Comparison of ENCODE assay signal across 9 mouse cellular contexts in genomic region chr9:63135356-63135755, GRCm38 (mm10). TPM values are rescaled to one million over a fixed set of nuclear protein-coding genes. Genes with fewer than 3 reads are reported as not detected.
DNase-seq lines count a peak whose midpoint lies in the region; ATAC-seq and TF ChIP-seq lines count a peak whose summit lies in the region.
"Had no signal": no experiment of that assay in that cellular context is flagged by ENCODE, and none has a peak within 500 bp of the region (broad histone marks: within the 10 kb centered on the region; RNA-seq: fewer than 3 reads in every experiment).

No protein-coding gene starts in this region.

- DNase-seq in heart, adult 2 months: no peak
- no peak for DNase-seq in heart, adult 9 months (ENCODE audit: low spot score in 2 of 2)
- peak; percentile 50 to 52 for DNase-seq in B cell, adult 2 months
- DNase-seq in liver, postnatal 0 days: no peak
- no peak for DNase-seq in layer of hippocampus, postnatal 10 days (ENCODE audit: low spot score in 2 of 2)
- no peak for DNase-seq in adrenal gland, postnatal 36 days

- H3K27ac ChIP-seq in heart, adult 2 months: no peak overlapping the region
- H3K27ac ChIP-seq in forebrain, embryonic 16.5 days (ENCODE audit: low read length): no peak overlapping the region
- H3K27ac ChIP-seq in liver, postnatal 0 days (ENCODE audit: low read depth): no peak overlapping the region

- intact Hi-C loops in heart, adult 2 months (cut with DNase I): loop anchor here (5.0 to 10.0 kb wide), 3 partner anchors 197 to 851 kb away; partner anchors contain the start of gene Spesp1

- H3K9ac ChIP-seq in heart, adult 2 months (ENCODE audit: low read depth, low read length): no peak overlapping the region
- H3K9ac ChIP-seq in forebrain, embryonic 16.5 days (replicated peaks; ENCODE audit: low read depth, low read length): peak overlapping the region; percentile 20; the same call in 1 of the 2 replicates
- no peak overlapping the region for H3K9ac ChIP-seq in liver, postnatal 0 days (replicated peaks)

- H3K27me3 ChIP-seq in heart, adult 2 months (ENCODE audit: control insufficient read depth, insufficient read depth, low read length): peaks cover 14% of the 10 kb centered on the region
- peaks cover 54% of the 10 kb centered on the region for H3K27me3 ChIP-seq in forebrain, embryonic 16.5 days (replicated peaks; ENCODE audit: control insufficient read depth, insufficient read depth, low read length)
- H3K27me3 ChIP-seq in liver, postnatal 0 days (ENCODE audit: insufficient read depth, low read length): peaks cover 71% of the 10 kb centered on the region

- H3K4me1 ChIP-seq in heart, adult 2 months (ENCODE audit: control insufficient read depth, insufficient read depth, low read length): peaks cover 6% of the 10 kb centered on the region
- H3K4me1 ChIP-seq in forebrain, embryonic 16.5 days (replicated peaks; ENCODE audit: control insufficient read depth, insufficient read depth, low read length): peaks cover 30% of the 10 kb centered on the region
- H3K4me1 ChIP-seq in liver, postnatal 0 days (ENCODE audit: insufficient read depth): peaks cover 18% of the 10 kb centered on the region

- 4% methylated on average over 11 of the region's 11 CpGs for WGBS in heart, adult 2 months
- 2% methylated on average over 11 of the region's 11 CpGs for WGBS in forebrain, embryonic 16.5 days
- 2% methylated on average over 11 of the region's 11 CpGs for WGBS in liver, postnatal 0 days (ENCODE audit: insufficient replicate concordance)

- no peak for ATAC-seq in forebrain, embryonic 16.5 days
- no peak for ATAC-seq in liver, postnatal 0 days
- no peak for ATAC-seq in frontal cortex, adult (ENCODE audit: low TSS enrichment)

- no peaks in the 10 kb centered on the region for H3K36me3 ChIP-seq in heart, adult 2 months (ENCODE audit: control insufficient read depth, insufficient read depth, low read length)
- H3K36me3 ChIP-seq in forebrain, embryonic 16.5 days (ENCODE audit: control insufficient read depth, insufficient read depth): no peaks in the 10 kb centered on the region
- H3K36me3 ChIP-seq in liver, postnatal 0 days (replicated peaks; ENCODE audit: insufficient read depth, low read length): no peaks in the 10 kb centered on the region

- H3K79me2 ChIP-seq in heart, adult 2 months (replicated peaks; ENCODE audit: control insufficient read depth, insufficient read depth, low read length): no peaks in the 10 kb centered on the region

- TF ChIP-seq EP300 in heart, adult 2 months (IDR thresholded peaks at IDR 0.05; ENCODE audit: insufficient read depth, low read depth, low read length): no peak
- TF ChIP-seq EP300 in liver, postnatal 0 days (IDR thresholded peaks at IDR 0.05; ENCODE audit: low read depth): no peak

- peak overlapping the region; percentile 38 for H3K4me3 ChIP-seq in heart, adult 2 months
- peak overlapping the region; percentile 35 for H3K4me3 ChIP-seq in forebrain, embryonic 16.5 days (replicated peaks; ENCODE audit: low read length)
- H3K4me3 ChIP-seq in liver, postnatal 0 days (ENCODE audit: low read depth, low read length): peak overlapping the region; percentile 32

- TF ChIP-seq POLR2A in heart, adult 2 months (IDR thresholded peaks at IDR 0.05; ENCODE audit: insufficient read depth, low read depth, low read length): no peak

- H3K9me3 ChIP-seq in forebrain, embryonic 16.5 days (ENCODE audit: control insufficient read depth, low read length): no peaks in the 10 kb centered on the region
- H3K9me3 ChIP-seq in liver, postnatal 0 days (ENCODE audit: low read length): no peaks in the 10 kb centered on the region

- TF ChIP-seq CTCF in heart, adult 2 months (IDR thresholded peaks at IDR 0.05): no peak
- no peak for TF ChIP-seq CTCF in liver, postnatal 0 days (IDR thresholded peaks at IDR 0.05; ENCODE audit: low read depth)

- H3K4me2 ChIP-seq in forebrain, embryonic 16.5 days (ENCODE audit: low read length): peak overlapping the region; percentile 56
- peak overlapping the region; percentile 50; the same call in 1 of the 2 replicates for H3K4me2 ChIP-seq in liver, postnatal 0 days (ENCODE audit: low read depth, low read length)

RNA-seq across cellular contexts. Expression of gene Skor1, which starts 13.4 kb away (rescaled TPM):
- under 1 TPM; 0.07 to 0.10 TPM for total RNA-seq in heart, adult 2 months (2021)
- polyA plus RNA-seq in heart, adult 2 months (2012; rRNA removed): 0.04 TPM in 1 of 2 replicates, not detected in the other
- 0.24 and 0.32 TPM in 2 replicates for polyA plus RNA-seq in forebrain, embryonic 16.5 days (2015; fragmentation: Nextera tagmentation; extraction: Ambion mirVana)
- polyA plus RNA-seq in liver, postnatal 0 days (2015; fragmentation: Nextera tagmentation; extraction: Ambion mirVana): not detected in 2 replicates
- total RNA-seq in layer of hippocampus, postnatal 10 days (2021): under 1 TPM; 0.09 to 0.20 TPM
- total RNA-seq in adrenal gland, postnatal 36 days (2021): under 1 TPM; 0.10 to 0.13 TPM
- total RNA-seq: common myeloid progenitor, adult 5-6 weeks had no signal

Comparison
In these comparisons a context has a peak if more than half of its experiments do, and no peak if none do; other contexts are left out.
1. DNase-seq: peak in B cell, adult 2 months (2 of 2); none in heart, adult 2 months (0 of 2), heart, adult 9 months (0 of 2), liver, postnatal 0 days (single experiment), layer of hippocampus, postnatal 10 days (0 of 2) and adrenal gland, postnatal 36 days (0 of 2).
2. Peak in every context shown above with its lines, with median percentiles within 50 percentile points of each other: H3K4me3 ChIP-seq.